Comparison of ENCODE assay signal across 28 mouse cellular contexts in genomic region chr6:52379588-52379987, GRCm38 (mm10).
A peak's percentile ranks its signal among the peaks of the same experiment; 100 is the strongest.
DNase-seq lines count a peak whose midpoint lies in the region; ATAC-seq and TF ChIP-seq lines count a peak whose summit lies in the region.
"Had no signal": no experiment of that assay in that cellular context is flagged by ENCODE, and none has a peak within 500 bp of the region (broad histone marks: within the 10 kb centered on the region; RNA-seq: fewer than 3 reads in every experiment).

No protein-coding gene starts in this region.

- H3K9me3 ChIP-seq in intestine, embryonic 14.5 days (ENCODE audit: control insufficient read depth, low read length), result no peaks in the 10 kb centered on the region
- no peaks in the 10 kb centered on the region for H3K9me3 ChIP-seq in intestine, postnatal 0 days (ENCODE audit: control insufficient read depth)
- no peaks in the 10 kb centered on the region for H3K9me3 ChIP-seq in lung, embryonic 15.5 days
- H3K9me3 ChIP-seq in stomach, embryonic 15.5 days, result no peaks in the 10 kb centered on the region
- H3K9me3 ChIP-seq: embryonic facial prominence, embryonic 12.5 days; embryonic facial prominence, embryonic 15.5 days; G1E; heart, embryonic 15.5 days had no signal

- 28% methylated on average over 5 of the region's 5 CpGs for WGBS in intestine, embryonic 14.5 days
- 39% methylated on average over 5 of the region's 5 CpGs for WGBS in intestine, postnatal 0 days
- WGBS in lung, embryonic 15.5 days, result 21% methylated on average over 5 of the region's 5 CpGs
- WGBS in stomach, embryonic 15.5 days, result 27% methylated on average over 5 of the region's 5 CpGs
- 62% methylated on average over 5 of the region's 5 CpGs for WGBS in cerebellum, adult 2 months

- TF ChIP-seq POLR2A in cerebellum, adult 2 months (IDR thresholded peaks at IDR 0.05; ENCODE audit: borderline replicate concordance, insufficient read depth, low read length), result no peak

- peak overlapping the region; percentile 33; the same call in 1 of the 2 replicates for H3K27ac ChIP-seq in intestine, embryonic 14.5 days (ENCODE audit: low read depth)
- H3K27ac ChIP-seq in intestine, postnatal 0 days (ENCODE audit: low read depth, low read length), result no peak overlapping the region
- H3K27ac ChIP-seq in lung, embryonic 15.5 days, result peak overlapping the region; percentile 70
- H3K27ac ChIP-seq in stomach, embryonic 15.5 days, result peak overlapping the region; percentile 48; the same call in 1 of the 2 replicates
- H3K27ac ChIP-seq in cerebellum, adult 2 months (ENCODE audit: insufficient read depth, low read length), result no peak overlapping the region
- H3K27ac ChIP-seq: embryonic facial prominence, embryonic 12.5 days; embryonic facial prominence, embryonic 15.5 days; gastrocnemius, adult 2 months; heart, embryonic 15.5 days; hindbrain, embryonic 14.5 days; hindbrain, postnatal 0 days had no signal

- no peak overlapping the region for H3K4me3 ChIP-seq in intestine, embryonic 14.5 days (ENCODE audit: low read depth, low read length)
- H3K4me3 ChIP-seq in intestine, postnatal 0 days (ENCODE audit: low read depth, low read length), result no peak overlapping the region
- no peak overlapping the region for H3K4me3 ChIP-seq in lung, embryonic 15.5 days
- H3K4me3 ChIP-seq in stomach, embryonic 15.5 days (replicated peaks), result no peak overlapping the region
- H3K4me3 ChIP-seq in cerebellum, adult 2 months (replicated peaks; ENCODE audit: insufficient read depth, low read depth, low read length), result no peak overlapping the region
- H3K4me3 ChIP-seq: embryonic facial prominence, embryonic 12.5 days; embryonic facial prominence, embryonic 15.5 days; gastrocnemius, adult 2 months; heart, embryonic 12.5 days; heart, embryonic 15.5 days had no signal

- no peaks in the 10 kb centered on the region for H3K27me3 ChIP-seq in intestine, embryonic 14.5 days (replicated peaks; ENCODE audit: control insufficient read depth, insufficient read depth, low read length)
- no peaks in the 10 kb centered on the region for H3K27me3 ChIP-seq in intestine, postnatal 0 days (replicated peaks; ENCODE audit: control insufficient read depth, insufficient read depth, low read length)
- no peaks in the 10 kb centered on the region for H3K27me3 ChIP-seq in lung, embryonic 15.5 days
- no peaks in the 10 kb centered on the region for H3K27me3 ChIP-seq in stomach, embryonic 15.5 days (replicated peaks)
- H3K27me3 ChIP-seq in cerebellum, adult 2 months (ENCODE audit: control insufficient read depth, insufficient read depth, low read length), result no peaks in the 10 kb centered on the region
- H3K27me3 ChIP-seq: CH12.LX; embryonic facial prominence, embryonic 12.5 days; embryonic facial prominence, embryonic 15.5 days; heart, embryonic 12.5 days; heart, embryonic 15.5 days; Patski had no signal

- H3K9ac ChIP-seq in intestine, embryonic 14.5 days (ENCODE audit: low read length), result no peak overlapping the region
- no peak overlapping the region for H3K9ac ChIP-seq in intestine, postnatal 0 days (ENCODE audit: low read depth, low read length)
- no peak overlapping the region for H3K9ac ChIP-seq in lung, embryonic 15.5 days
- H3K9ac ChIP-seq in stomach, embryonic 15.5 days, result no peak overlapping the region
- H3K9ac ChIP-seq: embryonic facial prominence, embryonic 12.5 days; embryonic facial prominence, embryonic 15.5 days; forebrain, postnatal 0 days; heart, embryonic 12.5 days; heart, embryonic 15.5 days; hindbrain, embryonic 14.5 days had no signal

- H3K36me3 ChIP-seq in intestine, embryonic 14.5 days (ENCODE audit: control insufficient read depth, insufficient read depth, low read length), result no peaks in the 10 kb centered on the region
- H3K36me3 ChIP-seq in intestine, postnatal 0 days (ENCODE audit: control insufficient read depth, insufficient read depth), result no peaks in the 10 kb centered on the region
- H3K36me3 ChIP-seq in lung, embryonic 15.5 days, result no peaks in the 10 kb centered on the region
- no peaks in the 10 kb centered on the region for H3K36me3 ChIP-seq in stomach, embryonic 15.5 days
- H3K36me3 ChIP-seq: embryonic facial prominence, embryonic 12.5 days; embryonic facial prominence, embryonic 15.5 days; G1E; heart, embryonic 12.5 days; heart, embryonic 15.5 days had no signal

- no peak overlapping the region for H3K4me2 ChIP-seq in intestine, embryonic 14.5 days (ENCODE audit: low read length)
- H3K4me2 ChIP-seq in intestine, postnatal 0 days (replicated peaks; ENCODE audit: low read depth), result no peak overlapping the region
- no peak overlapping the region for H3K4me2 ChIP-seq in lung, embryonic 15.5 days
- H3K4me2 ChIP-seq in stomach, embryonic 15.5 days, result no peak overlapping the region
- H3K4me2 ChIP-seq: embryonic facial prominence, embryonic 12.5 days; embryonic facial prominence, embryonic 15.5 days; heart, embryonic 12.5 days; heart, embryonic 15.5 days; hindbrain, embryonic 14.5 days had no signal

- no peak for TF ChIP-seq CTCF in intestine, postnatal 0 days (IDR thresholded peaks at IDR 0.05; ENCODE audit: low read depth)
- no peak for TF ChIP-seq CTCF in cerebellum, adult 2 months (IDR thresholded peaks at IDR 0.05; ENCODE audit: borderline replicate concordance, insufficient read depth, low read depth, low read length)

- 0 out of 2 replicates have a peak, but pooled peaks cover 2% of the 10 kb centered on the region for H3K4me1 ChIP-seq in intestine, embryonic 14.5 days (replicated peaks; ENCODE audit: control insufficient read depth, insufficient read depth, low read length)
- no peaks in the 10 kb centered on the region for H3K4me1 ChIP-seq in intestine, postnatal 0 days (replicated peaks; ENCODE audit: control insufficient read depth, insufficient read depth, low read length)
- peaks cover 5% of the 10 kb centered on the region for H3K4me1 ChIP-seq in lung, embryonic 15.5 days
- no peaks in the 10 kb centered on the region for H3K4me1 ChIP-seq in stomach, embryonic 15.5 days
- H3K4me1 ChIP-seq in cerebellum, adult 2 months (ENCODE audit: control insufficient read depth, insufficient read depth, low read length), result no peaks in the 10 kb centered on the region
- H3K4me1 ChIP-seq: embryonic facial prominence, embryonic 12.5 days; embryonic facial prominence, embryonic 15.5 days; heart, embryonic 12.5 days; heart, embryonic 15.5 days had no signal

- DNase-seq in intestine, embryonic 14.5 days (ENCODE audit: low spot score), result no peak
- DNase-seq in lung, postnatal 10 days, result no peak
- DNase-seq in cerebellum, adult 2 months, result no peak
- DNase-seq: adrenal gland, postnatal 10 days; adrenal gland, postnatal 36 days; B cell, adult 2 months; cerebellum, adult 18-20 months; cerebellum, adult 9-11 months; cerebellum, postnatal 25 days; forebrain, postnatal 0 days; gastrocnemius, adult 2 months; gastrocnemius, postnatal 14 days; heart, adult 18-20 months; heart, postnatal 10 days; heart, postnatal 4 days had no signal

- ATAC-seq in intestine, embryonic 14.5 days (replicated peaks; ENCODE audit: low FRiP score, low TSS enrichment, low read depth), result no peak
- no peak for ATAC-seq in intestine, postnatal 0 days
- ATAC-seq in lung, embryonic 15.5 days (ENCODE audit: borderline replicate concordance, extremely low read depth, low FRiP score, low TSS enrichment), result peak; percentile 59; the same call in 1 of the 2 replicates
- ATAC-seq in stomach, embryonic 15.5 days (ENCODE audit: insufficient read depth, low FRiP score, low read depth), result peak; percentile 27; the same call in 1 of the 2 replicates
- ATAC-seq: forebrain, embryonic 14.5 days; forebrain, postnatal 0 days; hindbrain, postnatal 0 days; Patski had no signal

Comparison
In these comparisons a context has a peak if more than half of its experiments do, and no peak if none do; other contexts are left out.
1. H3K27ac ChIP-seq: peak in intestine, embryonic 14.5 days (single experiment), lung, embryonic 15.5 days (single experiment) and stomach, embryonic 15.5 days (single experiment); none in intestine, postnatal 0 days (single experiment) and cerebellum, adult 2 months (single experiment).
2. ATAC-seq: peak in lung, embryonic 15.5 days (single experiment) and stomach, embryonic 15.5 days (single experiment); none in intestine, embryonic 14.5 days (single experiment) and intestine, postnatal 0 days (single experiment).